In genomic region chr2:24608765-24609138, GRCm38 (mm10) we compare ENCODE assay signal across 12 mouse cellular contexts.
DNase-seq lines count a peak whose midpoint lies in the region; ATAC-seq and TF ChIP-seq lines count a peak whose summit lies in the region.
"Had no signal": no experiment of that assay in that cellular context is flagged by ENCODE, and none has a peak within 500 bp of the region (broad histone marks: within the 10 kb centered on the region; RNA-seq: fewer than 3 reads in every experiment).

No protein-coding gene starts in this region.

- TF ChIP-seq CTCF in lung, postnatal 0 days (IDR thresholded peaks at IDR 0.05) = no peak
- TF ChIP-seq CTCF in bone marrow macrophage, adult 2 months (IDR thresholded peaks at IDR 0.05; ENCODE audit: low read depth, low read length) = no peak

- peaks cover 23% of the 10 kb centered on the region for H3K4me1 ChIP-seq in hindbrain, embryonic 10.5 days (replicated peaks)
- no peaks in the 10 kb centered on the region for H3K4me1 ChIP-seq in hindbrain, embryonic 16.5 days (ENCODE audit: control insufficient read depth, insufficient read depth, low read depth, low read length)
- H3K4me1 ChIP-seq in lung, postnatal 0 days (ENCODE audit: insufficient read depth, low read depth, low read length) = no peaks in the 10 kb centered on the region
- H3K4me1 ChIP-seq in bone marrow macrophage, adult 2 months (ENCODE audit: control insufficient read depth, insufficient read depth, low read length) = peaks cover 29% of the 10 kb centered on the region
- H3K4me1 ChIP-seq in limb, embryonic 13.5 days = no peaks in the 10 kb centered on the region
- H3K4me1 ChIP-seq: neural tube, embryonic 12.5 days had no signal

- no peak overlapping the region for H3K9ac ChIP-seq in hindbrain, embryonic 16.5 days (ENCODE audit: low read depth, low read length)
- H3K9ac ChIP-seq in lung, postnatal 0 days (replicated peaks; ENCODE audit: low read depth) = no peak overlapping the region
- H3K9ac ChIP-seq in limb, embryonic 13.5 days = no peak overlapping the region
- H3K9ac ChIP-seq: neural tube, embryonic 12.5 days had no signal

- ATAC-seq in hindbrain, embryonic 16.5 days = no peak
- ATAC-seq in lung, postnatal 0 days = no peak
- no peak for ATAC-seq in limb, embryonic 13.5 days (ENCODE audit: low FRiP score, low read depth)

- H3K36me3 ChIP-seq in hindbrain, embryonic 10.5 days = peaks cover 23% of the 10 kb centered on the region
- peaks cover 23% of the 10 kb centered on the region for H3K36me3 ChIP-seq in hindbrain, embryonic 16.5 days (ENCODE audit: control insufficient read depth, insufficient read depth, low read length)
- H3K36me3 ChIP-seq in lung, postnatal 0 days (ENCODE audit: insufficient read depth, low read length) = no peaks in the 10 kb centered on the region
- no peaks in the 10 kb centered on the region for H3K36me3 ChIP-seq in limb, embryonic 13.5 days

- no peak overlapping the region for H3K4me2 ChIP-seq in hindbrain, embryonic 16.5 days (ENCODE audit: low read length)
- H3K4me2 ChIP-seq in lung, postnatal 0 days (replicated peaks; ENCODE audit: low read depth, low read length) = 0 out of 2 replicates have a peak overlapping the region, but pooled peaks have one; percentile 11
- 0 out of 2 replicates have a peak overlapping the region, but pooled peaks have one; percentile 19 for H3K4me2 ChIP-seq in limb, embryonic 13.5 days (replicated peaks)
- H3K4me2 ChIP-seq: neural tube, embryonic 12.5 days had no signal

- H3K27ac ChIP-seq in hindbrain, embryonic 10.5 days = peak overlapping the region; percentile 75; the same call in 1 of the 2 replicates
- H3K27ac ChIP-seq in hindbrain, embryonic 16.5 days (ENCODE audit: low read depth, low read length) = no peak overlapping the region
- H3K27ac ChIP-seq in lung, postnatal 0 days (ENCODE audit: low read length) = no peak overlapping the region
- H3K27ac ChIP-seq in bone marrow macrophage, adult 2 months (ENCODE audit: insufficient read depth, low read depth, low read length) = peak overlapping the region; percentile 69
- H3K27ac ChIP-seq in limb, embryonic 13.5 days = no peak overlapping the region
- H3K27ac ChIP-seq: layer of hippocampus, adult 2 months; neural tube, embryonic 12.5 days had no signal

- peaks cover 10% of the 10 kb centered on the region; the same call in 1 of the 2 replicates for H3K27me3 ChIP-seq in hindbrain, embryonic 10.5 days (ENCODE audit: insufficient read depth, poor library complexity, severe bottlenecking)
- H3K27me3 ChIP-seq in hindbrain, embryonic 16.5 days (replicated peaks; ENCODE audit: control insufficient read depth, insufficient read depth, low read length) = no peaks in the 10 kb centered on the region
- no peaks in the 10 kb centered on the region for H3K27me3 ChIP-seq in lung, postnatal 0 days (replicated peaks; ENCODE audit: insufficient read depth, low read length)
- peaks cover 30% of the 10 kb centered on the region for H3K27me3 ChIP-seq in limb, embryonic 13.5 days

- WGBS in hindbrain, embryonic 10.5 days = 45% methylated on average over 7 of the region's 7 CpGs
- WGBS in hindbrain, embryonic 16.5 days = 49% methylated on average over 7 of the region's 7 CpGs
- WGBS in lung, postnatal 0 days = 26% methylated on average over 7 of the region's 7 CpGs
- 37% methylated on average over 7 of the region's 7 CpGs for WGBS in limb, embryonic 13.5 days

- no peak for DNase-seq in hindbrain, embryonic 10.5 days (ENCODE audit: low spot score)
- DNase-seq in lung, postnatal 0 days (ENCODE audit: low spot score) = no peak
- no peak for DNase-seq in lung, postnatal 14 days
- no peak for DNase-seq in thymus, postnatal 10 days (ENCODE audit: low spot score in 2 of 2)
- no peak for DNase-seq in B cell, adult 2 months
- DNase-seq: right cerebral cortex, adult 18-20 months; thymus, postnatal 25 days had no signal

- no peak for TF ChIP-seq POLR2A in bone marrow macrophage, adult 2 months (IDR thresholded peaks at IDR 0.05; ENCODE audit: borderline replicate concordance, low read depth, low read length)

- TF ChIP-seq EP300 in lung, postnatal 0 days (IDR thresholded peaks at IDR 0.05) = no peak

- peak overlapping the region; percentile 11; the same call in 1 of the 2 replicates for H3K4me3 ChIP-seq in hindbrain, embryonic 10.5 days
- H3K4me3 ChIP-seq in hindbrain, embryonic 16.5 days (ENCODE audit: low read length) = no peak overlapping the region
- no peak overlapping the region for H3K4me3 ChIP-seq in lung, postnatal 0 days (ENCODE audit: low read depth, low read length)
- H3K4me3 ChIP-seq in bone marrow macrophage, adult 2 months (ENCODE audit: insufficient read depth, low read length) = no peak overlapping the region
- H3K4me3 ChIP-seq in limb, embryonic 13.5 days = no peak overlapping the region
- H3K4me3 ChIP-seq: layer of hippocampus, adult 2 months; neural tube, embryonic 12.5 days had no signal

- H3K9me3 ChIP-seq in hindbrain, embryonic 10.5 days = no peaks in the 10 kb centered on the region
- H3K9me3 ChIP-seq in hindbrain, embryonic 16.5 days (ENCODE audit: control insufficient read depth, low read length) = no peaks in the 10 kb centered on the region
- H3K9me3 ChIP-seq in lung, postnatal 0 days (ENCODE audit: low read length) = no peaks in the 10 kb centered on the region
- H3K9me3 ChIP-seq in limb, embryonic 13.5 days = no peaks in the 10 kb centered on the region
- H3K9me3 ChIP-seq: neural tube, embryonic 12.5 days had no signal

Comparison
In these comparisons a context has a peak if more than half of its experiments do, and no peak if none do; other contexts are left out.
1. H3K27ac ChIP-seq: peak in hindbrain, embryonic 10.5 days (single experiment) and bone marrow macrophage, adult 2 months (single experiment); none in hindbrain, embryonic 16.5 days (single experiment), lung, postnatal 0 days (single experiment) and limb, embryonic 13.5 days (single experiment).